Mouse (Mus musculus): ENCODE results near the gene Rpusd3. TPM values are rescaled to one million over a fixed set of nuclear protein-coding genes. Genes with fewer than 3 reads are reported as not detected.

Gene Rpusd3
- polyA plus RNA-seq, 1 experiment from 2014 or later = 19.8 TPM

DNA sequence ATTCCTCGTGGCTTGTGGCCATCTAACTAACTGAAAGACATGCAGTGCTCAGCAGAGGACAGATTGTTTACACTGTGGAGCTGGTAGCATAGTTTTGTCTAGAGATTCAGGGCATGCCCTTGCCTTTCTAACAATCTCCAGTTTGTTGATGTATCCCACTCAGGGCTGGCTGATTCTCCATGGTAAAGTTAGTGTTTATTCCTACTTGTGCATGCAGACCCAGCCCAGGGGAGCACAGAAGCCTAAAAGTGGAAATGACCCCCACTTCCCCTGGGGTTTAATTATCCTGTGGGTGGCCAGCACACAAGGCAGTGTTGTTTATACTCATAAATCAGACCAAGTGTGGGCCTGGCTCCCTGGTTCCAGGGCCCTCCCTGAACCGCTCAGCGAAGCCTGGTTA is 33.1 kb downstream of the Rpusd3 start:
- no peaks in the 10 kb centered on the region for H3K27me3 ChIP-seq (replicated peaks; ENCODE audit: control insufficient read depth, insufficient read depth, low read length)
- H3K4me3 ChIP-seq (ENCODE audit: low read depth, low read length) = no peak overlapping the region
- WGBS = 89% methylated on average over 3 of the region's 3 CpGs
- no peaks in the 10 kb centered on the region for H3K4me1 ChIP-seq (ENCODE audit: control insufficient read depth, insufficient read depth, low read length)
- H3K9ac ChIP-seq (ENCODE audit: low read length) = no peak overlapping the region
- H3K4me2 ChIP-seq (ENCODE audit: low read length) = no peak overlapping the region
- H3K36me3 ChIP-seq (ENCODE audit: control insufficient read depth, insufficient read depth, low read length) = peaks cover 95% of the 10 kb centered on the region
- ATAC-seq (no peak), DNase-seq (ENCODE audit: low spot score) (no peak)
- no peak overlapping the region for H3K27ac ChIP-seq (ENCODE audit: low read depth, low read length)
- H3K9me3 ChIP-seq (replicated peaks; ENCODE audit: control insufficient read depth, low read length) = no peaks in the 10 kb centered on the region

DNA sequence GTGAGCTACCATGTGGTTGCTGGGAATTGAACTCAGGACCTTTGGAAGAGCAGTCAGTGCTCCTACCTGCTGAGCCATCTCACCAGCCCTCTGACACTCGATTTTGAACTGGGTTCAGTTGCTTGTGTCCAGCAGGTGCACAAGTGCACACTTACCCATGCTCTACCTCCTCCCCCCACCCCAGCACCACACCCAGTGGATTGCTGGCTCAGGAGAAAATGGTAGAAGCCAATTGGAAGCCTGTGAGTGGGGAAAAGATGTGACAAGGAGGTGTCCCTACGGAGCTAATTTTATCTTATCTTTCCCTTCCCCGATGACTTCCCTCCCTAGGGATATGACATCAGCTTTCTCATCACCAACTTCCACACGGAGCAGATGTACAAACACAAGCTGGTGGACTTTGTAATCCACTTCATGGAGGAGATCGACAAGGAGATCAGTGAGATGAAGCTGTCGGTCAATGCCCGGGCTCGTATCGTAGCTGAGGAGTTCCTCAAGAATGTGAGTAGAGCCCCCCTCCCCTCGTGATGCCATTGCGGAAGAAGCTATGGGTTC is 33.9 kb downstream of the Rpusd3 start:
- no peak for DNase-seq (ENCODE audit: low spot score)
- WGBS = 94% methylated on average over 11 of the region's 11 CpGs
- H3K4me3 ChIP-seq (ENCODE audit: low read depth, low read length) = no peak overlapping the region
- no peak overlapping the region for H3K4me2 ChIP-seq (ENCODE audit: low read length)
- no peaks in the 10 kb centered on the region for H3K27me3 ChIP-seq (replicated peaks; ENCODE audit: control insufficient read depth, insufficient read depth, low read length)
- H3K9me3 ChIP-seq (replicated peaks; ENCODE audit: control insufficient read depth, low read length) = no peaks in the 10 kb centered on the region
- H3K27ac ChIP-seq (ENCODE audit: low read depth, low read length) = no peak overlapping the region
- no peaks in the 10 kb centered on the region for H3K4me1 ChIP-seq (ENCODE audit: control insufficient read depth, insufficient read depth, low read length)
- no peak for ATAC-seq
- peaks cover 96% of the 10 kb centered on the region for H3K36me3 ChIP-seq (ENCODE audit: control insufficient read depth, insufficient read depth, low read length)
- H3K9ac ChIP-seq (ENCODE audit: low read length) = no peak overlapping the region

DNA sequence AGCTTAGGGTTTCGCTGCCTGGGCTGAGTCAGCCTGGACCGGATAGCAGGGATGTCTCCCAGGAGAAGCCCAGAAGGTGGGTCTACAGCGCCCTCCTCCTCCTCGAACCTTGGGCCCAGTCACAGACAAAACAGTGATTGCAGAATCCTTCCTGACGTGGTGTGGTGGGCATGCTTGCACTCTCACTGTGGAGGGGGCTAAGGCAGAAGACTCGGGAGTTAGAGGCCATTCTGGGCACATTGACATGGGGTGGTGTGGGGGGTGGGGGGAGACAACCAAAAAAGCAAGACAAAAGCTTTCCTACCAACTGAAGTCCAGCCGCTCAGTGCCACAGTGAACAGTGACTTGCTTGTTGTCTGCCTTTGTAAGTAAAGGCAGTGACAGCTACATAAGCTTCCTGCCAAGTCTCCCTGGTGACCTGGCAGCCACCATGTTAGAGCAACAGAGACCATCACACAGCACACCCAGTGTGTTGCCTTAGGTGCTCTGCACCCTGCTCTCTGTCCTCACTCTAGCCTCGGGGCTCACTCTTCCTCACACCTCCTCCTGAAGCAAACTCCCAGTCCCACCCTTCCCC is 34.7 kb downstream of the Rpusd3 start:
- Histone ChIP-seq H3K27ac (ENCODE audit: low read depth, low read length) (no peak overlapping the region), H3K9ac (ENCODE audit: low read length) (no peak overlapping the region), H3K4me1 (ENCODE audit: control insufficient read depth, insufficient read depth, low read length) (no peaks in the 10 kb centered on the region), H3K4me2 (ENCODE audit: low read length) (no peak overlapping the region), H3K9me3 (replicated peaks; ENCODE audit: control insufficient read depth, low read length) (no peaks in the 10 kb centered on the region), H3K4me3 (ENCODE audit: low read depth, low read length) (no peak overlapping the region), H3K36me3 (ENCODE audit: control insufficient read depth, insufficient read depth, low read length) (peaks cover 89% of the 10 kb centered on the region), H3K27me3 (replicated peaks; ENCODE audit: control insufficient read depth, insufficient read depth, low read length) (no peaks in the 10 kb centered on the region)
- WGBS = 91% methylated on average over 8 of the region's 8 CpGs
- ATAC-seq = no peak
- no peak for DNase-seq (ENCODE audit: low spot score)

DNA sequence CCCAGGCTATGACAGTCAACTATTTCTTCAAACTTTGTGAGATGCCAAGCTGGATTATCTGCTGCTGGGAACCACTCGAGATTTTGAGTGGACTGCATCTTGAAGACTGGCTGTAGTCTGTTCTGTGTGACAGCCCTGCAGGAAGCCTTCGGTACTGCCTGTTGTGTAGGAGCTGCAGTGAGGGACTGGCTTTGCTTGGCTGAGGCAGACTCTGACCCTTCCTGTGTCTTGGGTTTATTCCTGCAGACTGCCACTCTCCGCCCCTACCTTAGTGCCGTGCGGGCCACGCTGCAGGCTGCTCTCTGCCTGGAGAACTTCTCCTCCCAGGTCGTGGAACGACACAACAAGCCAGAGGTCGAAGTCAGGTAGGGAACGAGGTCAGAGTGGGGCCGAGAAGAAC is 38.7 kb downstream of the Rpusd3 start:
- WGBS = 94% methylated on average over 11 of the region's 11 CpGs
- DNase-seq (ENCODE audit: low spot score) (no peak), ATAC-seq (no peak)
- Histone ChIP-seq H3K4me2 (ENCODE audit: low read length) (no peak overlapping the region), H3K9ac (ENCODE audit: low read length) (no peak overlapping the region), H3K4me1 (ENCODE audit: control insufficient read depth, insufficient read depth, low read length) (peaks cover 11% of the 10 kb centered on the region; the same call in 1 of the 2 replicates), H3K4me3 (ENCODE audit: low read depth, low read length) (no peak overlapping the region), H3K36me3 (ENCODE audit: control insufficient read depth, insufficient read depth, low read length) (peaks cover 54% of the 10 kb centered on the region), H3K27ac (ENCODE audit: low read depth, low read length) (no peak overlapping the region), H3K27me3 (replicated peaks; ENCODE audit: control insufficient read depth, insufficient read depth, low read length) (no peaks in the 10 kb centered on the region), H3K9me3 (replicated peaks; ENCODE audit: control insufficient read depth, low read length) (no peaks in the 10 kb centered on the region)

DNA sequence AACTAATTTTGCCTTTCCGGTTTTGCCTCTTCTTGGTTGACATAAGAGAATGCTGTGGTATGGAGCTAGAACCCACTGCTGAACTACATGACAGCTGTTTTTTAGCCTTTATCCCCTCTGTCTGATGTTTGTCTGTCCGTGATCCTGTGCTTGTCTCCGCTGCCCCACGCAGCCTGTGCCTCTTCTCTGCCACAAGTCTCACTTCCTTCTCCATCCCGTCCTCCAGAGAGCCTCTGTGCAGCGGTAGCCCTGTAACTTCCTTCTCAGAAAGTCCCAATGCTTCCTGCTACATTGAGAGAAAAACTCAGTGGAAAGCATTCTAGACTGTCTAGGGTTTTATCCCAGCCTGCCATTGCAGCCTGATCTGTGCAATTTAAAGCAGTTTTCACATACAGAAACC is 39.9 kb downstream of the Rpusd3 start:
- Histone ChIP-seq H3K36me3 (ENCODE audit: control insufficient read depth, insufficient read depth, low read length) (peaks cover 56% of the 10 kb centered on the region), H3K9me3 (replicated peaks; ENCODE audit: control insufficient read depth, low read length) (no peaks in the 10 kb centered on the region), H3K4me3 (ENCODE audit: low read depth, low read length) (peak overlapping the region; percentile 13; the same call in 1 of the 2 replicates), H3K27me3 (replicated peaks; ENCODE audit: control insufficient read depth, insufficient read depth, low read length) (no peaks in the 10 kb centered on the region), H3K27ac (ENCODE audit: low read depth, low read length) (no peak overlapping the region), H3K4me1 (ENCODE audit: control insufficient read depth, insufficient read depth, low read length) (peaks cover 11% of the 10 kb centered on the region; the same call in 1 of the 2 replicates), H3K9ac (ENCODE audit: low read length) (no peak overlapping the region), H3K4me2 (ENCODE audit: low read length) (peak overlapping the region; percentile 73; the same call in 1 of the 2 replicates)
- no peak for DNase-seq (ENCODE audit: low spot score)
- no peak for ATAC-seq
- WGBS = 94% methylated on average over 6 of the region's 6 CpGs

DNA sequence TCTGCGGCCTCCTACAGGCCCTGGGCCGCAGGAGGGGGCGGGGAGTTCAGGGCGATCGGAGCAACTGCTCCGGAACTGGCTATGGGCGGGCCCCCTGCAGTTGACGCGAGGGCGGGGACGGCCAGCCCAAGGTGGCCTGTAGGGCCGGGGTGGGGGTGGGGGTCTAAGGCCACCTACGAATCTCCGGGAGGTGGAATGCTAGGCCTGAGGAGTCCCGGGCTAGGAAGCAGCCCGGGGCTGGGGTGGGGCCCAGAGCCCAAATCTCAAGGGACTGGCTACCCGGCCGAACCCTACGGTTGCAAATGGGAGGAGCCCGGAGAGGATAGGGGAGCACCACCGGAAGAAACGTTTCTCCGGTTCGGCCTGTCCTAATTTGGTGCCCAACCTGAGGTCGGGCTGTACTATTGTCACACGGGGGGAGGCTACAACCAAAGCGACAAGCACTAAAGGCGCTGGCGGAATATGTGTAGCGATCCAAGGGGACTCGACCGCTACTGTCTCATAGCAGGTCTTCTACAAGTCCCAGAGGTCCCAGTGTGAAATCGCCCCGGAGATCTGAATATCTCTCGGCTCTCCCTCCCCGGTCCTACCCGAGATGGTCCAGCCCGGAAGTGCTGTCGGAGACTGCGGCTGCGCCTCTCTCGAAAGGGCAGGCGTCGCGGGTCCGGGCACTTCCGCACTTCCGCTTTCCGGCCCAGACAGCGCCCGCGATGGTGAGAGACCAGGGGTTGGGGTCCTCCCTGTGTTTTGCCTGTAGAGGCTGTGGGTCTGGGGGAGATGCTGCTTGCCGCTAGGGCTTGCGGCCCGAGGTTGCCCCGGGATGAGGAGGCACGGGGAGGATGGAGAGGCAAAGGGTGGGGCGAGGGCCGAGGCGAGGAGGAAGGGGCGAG is 41.4 kb downstream of the Rpusd3 start, which contains the start of the genes Tada3 and Arpc4:
Tada3 (minus strand) TSS at position 388 of the 890 bp plus-strand sequence.
Arpc4 (plus strand) TSS at position 620 of the 890 bp plus-strand sequence.
- Histone ChIP-seq H3K36me3 (ENCODE audit: control insufficient read depth, insufficient read depth, low read length) (peaks cover 56% of the 10 kb centered on the region), H3K4me3 (ENCODE audit: low read depth, low read length) (peak within 1 kb of the TSS; percentile 84), H3K27me3 (replicated peaks; ENCODE audit: control insufficient read depth, insufficient read depth, low read length) (no peaks in the 10 kb centered on the region), H3K4me1 (ENCODE audit: control insufficient read depth, insufficient read depth, low read length) (peaks cover 11% of the 10 kb centered on the region; the same call in 1 of the 2 replicates), H3K9me3 (replicated peaks; ENCODE audit: control insufficient read depth, low read length) (no peaks in the 10 kb centered on the region), H3K9ac (ENCODE audit: low read length) (peak within 1 kb of the TSS; percentile 89), H3K27ac (ENCODE audit: low read depth, low read length) (peak within 1 kb of the TSS; percentile 69), H3K4me2 (ENCODE audit: low read length) (peak within 1 kb of the TSS; percentile 73)
- WGBS = under 1% methylated on average over 61 of the region's 61 CpGs
- peak; percentile 95 for DNase-seq (ENCODE audit: low spot score)
- peak; percentile 96 for ATAC-seq

DNA sequence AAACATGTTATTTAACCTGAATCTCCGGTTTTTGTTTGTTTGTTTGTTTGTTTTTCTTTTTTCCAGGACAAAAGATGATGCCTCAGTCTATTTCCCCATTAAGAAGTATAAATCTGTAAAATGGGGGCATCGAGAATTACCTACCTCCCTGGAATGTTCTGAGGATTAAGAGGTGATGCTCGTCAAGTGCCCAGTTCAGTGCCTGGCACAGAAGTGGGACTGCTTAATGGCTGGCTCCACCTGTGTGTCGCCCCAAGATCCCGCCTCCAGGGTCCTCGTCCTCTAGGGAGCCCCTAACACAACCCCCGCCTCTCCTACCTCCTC is 42.0 kb downstream of the Rpusd3 start:
- ATAC-seq (no peak; the same call in 1 of the 2 replicates), DNase-seq (ENCODE audit: low spot score) (no peak)
- 10% methylated on average over 7 of the region's 7 CpGs for WGBS
- peaks cover 11% of the 10 kb centered on the region; the same call in 1 of the 2 replicates for H3K4me1 ChIP-seq (ENCODE audit: control insufficient read depth, insufficient read depth, low read length)
- no peaks in the 10 kb centered on the region for H3K27me3 ChIP-seq (replicated peaks; ENCODE audit: control insufficient read depth, insufficient read depth, low read length)
- peak overlapping the region; percentile 89 for H3K9ac ChIP-seq (ENCODE audit: low read length)
- peaks cover 56% of the 10 kb centered on the region for H3K36me3 ChIP-seq (ENCODE audit: control insufficient read depth, insufficient read depth, low read length)
- H3K4me3 ChIP-seq (ENCODE audit: low read depth, low read length) = peak overlapping the region; percentile 84
- peak overlapping the region; percentile 69 for H3K27ac ChIP-seq (ENCODE audit: low read depth, low read length)
- peak overlapping the region; percentile 73 for H3K4me2 ChIP-seq (ENCODE audit: low read length)
- H3K9me3 ChIP-seq (replicated peaks; ENCODE audit: control insufficient read depth, low read length) = no peaks in the 10 kb centered on the region

DNA sequence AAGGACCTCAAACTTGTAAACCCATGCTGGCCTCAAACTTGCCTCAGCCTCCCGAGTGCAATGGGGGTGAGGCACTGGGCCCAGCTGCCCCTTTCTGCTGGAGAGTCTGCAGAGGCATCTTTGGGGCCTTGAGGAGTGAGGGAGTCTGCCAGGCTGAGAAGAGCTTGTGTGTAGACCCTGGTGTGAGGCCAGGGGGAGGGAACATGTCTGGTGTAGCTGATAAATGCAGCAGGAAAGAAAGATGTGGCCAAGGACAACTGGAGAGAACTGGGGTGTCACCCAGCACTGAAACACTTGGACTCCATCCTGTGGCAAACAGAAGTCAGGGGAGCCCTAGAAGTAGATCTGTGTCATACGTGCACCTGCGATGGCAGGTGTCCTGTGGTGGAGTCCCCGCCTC is 45.6 kb downstream of the Rpusd3 start:
- Histone ChIP-seq H3K27me3 (replicated peaks; ENCODE audit: control insufficient read depth, insufficient read depth, low read length) (no peaks in the 10 kb centered on the region), H3K4me3 (ENCODE audit: low read depth, low read length) (no peak overlapping the region), H3K4me1 (ENCODE audit: control insufficient read depth, insufficient read depth, low read length) (peaks cover 7% of the 10 kb centered on the region; the same call in 1 of the 2 replicates), H3K9ac (ENCODE audit: low read length) (no peak overlapping the region), H3K9me3 (replicated peaks; ENCODE audit: control insufficient read depth, low read length) (no peaks in the 10 kb centered on the region), H3K36me3 (ENCODE audit: control insufficient read depth, insufficient read depth, low read length) (peaks cover 73% of the 10 kb centered on the region), H3K27ac (ENCODE audit: low read depth, low read length) (no peak overlapping the region), H3K4me2 (ENCODE audit: low read length) (no peak overlapping the region)
- ATAC-seq = no peak
- DNase-seq (ENCODE audit: low spot score) = no peak
- WGBS = 95% methylated on average over 4 of the region's 4 CpGs
